Mouse (Mus musculus) bone marrow, adult 2 months (tissue): Measurements from ENCODE around the gene Prelid1. TPM values are rescaled to one million over a fixed set of nuclear protein-coding genes. Genes with fewer than 3 reads are reported as not detected.

Source experiments
- H3K27ac ChIP-seq: fragments of 200-500 bp; 2 replicates; pipeline ENCODE4 v1.5.1; 2012; ENCODE audit warnings: low read depth, mild to moderate bottlenecking, control low read depth, inconsistent platforms, low read length; ENCODE audit not compliant: control insufficient read depth, poor library complexity, insufficient read depth
- H3K4me1 ChIP-seq: fragments of 200-500 bp; 2 replicates; pipeline ENCODE4 v1.6.1; 2011; ENCODE audit warnings: low read length; ENCODE audit not compliant: control insufficient read depth, insufficient read depth
- H3K4me3 ChIP-seq: fragments of 200-500 bp; replicated peaks from 2 replicates; pipeline ENCODE3; 2011; ENCODE audit warnings: mild to moderate bottlenecking, low read depth, low read length, control low read depth; ENCODE audit not compliant: control insufficient read depth
- CTCF ChIP-seq: fragments of 200-500 bp; IDR thresholded peaks from 2 replicates; pipeline ENCODE4 v1.5.1; 2011; ENCODE audit warnings: low read length, control low read depth; ENCODE audit not compliant: control insufficient read depth, insufficient read depth
- POLR2A ChIP-seq: fragments of 200-500 bp; IDR thresholded peaks from 2 replicates; pipeline ENCODE4 v1.6.1; 2011; ENCODE audit warnings: low read depth, mild to moderate bottlenecking, control low read depth, low read length, borderline replicate concordance; ENCODE audit not compliant: control insufficient read depth
- WGBS: fragments of 180-500 bp; shearing (Covaris S2); methylation state at CpG from one replicate; pipeline ENCODE4 v1.1.7; 2018; 5-methylcytosine and 5-hydroxymethylcytosine counted together
- polyA plus RNA-seq: library from polyadenylated mRNA; stranded (reverse); fragments of >200 nt; gene quantifications from 2 replicates; pipeline ENCODE4 v1.2.4, GENCODE M21; 2011; ENCODE audit warnings: low replicate concordance; ENCODE audit not compliant: missing spikeins, insufficient read depth, insufficient read length

Gene Prelid1
- polyA plus RNA-seq, 1 experiment, result 109 TPM

DNA sequence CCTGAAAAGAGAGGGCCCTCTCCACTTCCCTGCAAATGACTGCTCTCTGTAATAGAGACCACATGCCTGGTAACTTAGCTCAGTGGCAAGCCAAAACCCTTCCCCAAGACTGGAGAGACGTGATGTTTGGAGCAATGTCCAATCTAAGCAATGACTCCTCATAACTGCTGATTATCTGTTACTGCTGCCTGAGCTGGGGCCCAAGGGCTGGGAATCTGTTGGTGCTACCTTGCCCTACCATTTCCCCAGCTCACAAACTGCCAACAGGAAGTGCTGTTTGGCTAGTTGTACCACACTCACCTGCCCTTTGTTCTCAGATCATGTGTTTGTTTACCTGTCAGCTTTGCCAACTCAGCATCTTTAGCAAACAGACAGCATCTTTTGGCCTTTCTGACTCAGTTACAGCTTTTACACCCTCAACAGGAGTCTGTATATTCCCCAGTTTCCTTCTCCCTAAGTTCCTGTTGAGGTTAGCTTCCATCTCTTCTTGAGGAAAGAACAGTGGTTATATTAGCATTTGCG is 5.3 kb upstream of the Prelid1 start:
- Histone ChIP-seq H3K4me1 (peaks cover 9% of the 10 kb centered on the region; the same call in 1 of the 2 replicates), H3K27ac (no peak overlapping the region), H3K4me3 (no peak overlapping the region)
- no peak for TF ChIP-seq POLR2A
- no peak for TF ChIP-seq CTCF
- 78% methylated on average over 2 of the region's 2 CpGs for WGBS

DNA sequence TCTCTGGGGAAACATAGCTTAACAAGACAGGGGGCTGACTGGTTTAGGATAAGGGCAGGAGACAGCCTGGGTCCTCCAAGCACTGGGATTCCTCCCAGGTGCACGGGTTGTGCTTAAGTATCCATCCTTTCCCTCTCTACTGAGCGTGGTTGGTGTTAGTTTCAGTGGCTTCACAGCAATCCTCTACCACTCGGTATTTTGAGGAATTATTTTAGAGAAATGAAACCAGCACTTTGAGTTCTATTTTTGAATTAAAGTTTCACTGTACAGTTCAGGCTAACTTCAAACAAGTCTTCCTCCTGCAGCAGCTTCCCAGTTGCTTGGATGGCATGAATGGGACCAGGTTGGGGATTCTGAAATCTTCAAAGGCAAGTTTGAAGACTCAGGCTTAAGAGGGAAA is 1.9 kb upstream of the Prelid1 start:
- H3K4me1 ChIP-seq, result peaks cover 11% of the 10 kb centered on the region
- 24% methylated on average over 3 of the region's 3 CpGs for WGBS
- peak overlapping the region; percentile 55; the same call in 1 of the 2 replicates for H3K27ac ChIP-seq
- no peak overlapping the region for H3K4me3 ChIP-seq
- TF ChIP-seq CTCF (no peak), POLR2A (no peak)

DNA sequence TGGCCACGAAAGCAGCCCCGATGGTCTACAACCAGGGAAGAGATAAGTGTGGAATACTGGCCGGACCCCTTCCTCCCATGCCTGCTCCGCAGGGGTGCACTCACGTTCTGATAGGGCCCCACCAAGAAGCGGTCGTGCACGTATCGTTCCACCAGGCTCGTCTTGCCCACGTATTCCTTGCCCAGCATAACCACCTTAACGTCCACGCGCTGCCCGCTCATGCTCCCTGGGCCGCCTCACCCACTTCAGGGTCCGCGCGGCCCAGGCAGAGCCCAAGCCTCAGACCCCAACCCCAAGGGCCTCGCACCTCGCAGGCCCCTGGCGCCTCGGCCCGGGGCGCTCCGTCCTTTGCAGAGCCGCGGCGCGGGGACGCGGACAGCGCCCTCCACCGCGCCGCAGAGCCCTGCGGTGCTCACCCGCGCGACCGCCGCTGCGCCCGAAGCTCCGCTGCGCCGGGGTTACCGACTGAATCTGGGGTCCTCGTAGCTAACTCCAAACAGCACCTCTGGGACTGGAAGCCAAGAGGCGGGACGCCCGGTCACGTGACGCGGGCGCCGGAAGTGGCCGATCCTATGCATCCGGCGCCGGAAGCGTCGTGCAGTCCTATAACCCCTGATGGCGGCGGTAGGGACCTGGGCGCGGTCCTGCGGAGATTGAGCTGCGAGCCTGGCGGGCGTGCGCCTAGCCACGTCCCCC is 1.3 kb downstream of the Prelid1 start, which contains the start of gene Rab24:
Gene Rab24 (minus strand): TSS at position 513 of the 696 bp plus-strand sequence.
- Histone ChIP-seq H3K27ac (peak within 1 kb of the TSS; percentile 82), H3K4me3 (peak within 1 kb of the TSS; percentile 97), H3K4me1 (peaks cover 11% of the 10 kb centered on the region)
- TF ChIP-seq POLR2A, result peak; percentile 70; the same call in 1 of the 2 replicates
- no peak for TF ChIP-seq CTCF
- under 1% methylated on average over 73 of the region's 73 CpGs for WGBS

DNA sequence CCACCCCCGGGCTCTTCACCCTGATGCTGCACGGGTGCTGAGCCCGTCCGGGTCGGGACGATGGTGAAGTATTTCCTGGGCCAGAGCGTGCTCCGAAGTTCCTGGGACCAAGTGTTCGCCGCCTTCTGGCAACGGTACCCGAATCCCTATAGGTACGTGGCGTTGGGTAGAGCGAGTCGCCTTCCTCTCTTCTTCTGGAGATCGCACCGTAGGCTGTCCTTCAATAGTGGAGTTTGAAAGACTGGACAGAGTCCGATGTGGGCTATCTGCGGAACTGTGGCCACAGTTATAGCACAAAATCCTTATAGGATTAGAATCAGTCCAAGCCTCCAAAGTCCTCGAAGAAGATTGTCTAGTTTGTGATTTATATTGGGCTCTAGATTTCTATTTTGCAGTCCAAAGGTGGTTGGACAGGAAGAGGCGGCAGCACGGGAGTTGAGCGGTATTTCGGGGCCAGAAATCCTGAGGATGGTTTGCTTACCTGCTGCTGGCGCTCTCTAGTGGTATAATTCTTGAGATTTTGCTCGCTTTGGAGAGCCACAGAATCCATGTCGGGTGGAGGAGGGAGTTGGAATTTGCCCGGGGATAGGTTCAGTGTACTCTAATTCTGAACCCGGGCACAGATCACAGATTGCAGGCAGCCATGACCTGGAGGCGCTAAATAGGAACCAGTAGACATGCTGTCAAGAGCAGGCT is 2.0 kb downstream of the Prelid1 start:
- H3K4me1 ChIP-seq, result peaks cover 9% of the 10 kb centered on the region
- peak overlapping the region; percentile 97 for H3K4me3 ChIP-seq
- under 1% methylated on average over 31 of the region's 31 CpGs for WGBS
- H3K27ac ChIP-seq, result peak overlapping the region; percentile 82
- TF ChIP-seq POLR2A (no peak), CTCF (peak; percentile 41; the same call in 1 of the 2 replicates)

DNA sequence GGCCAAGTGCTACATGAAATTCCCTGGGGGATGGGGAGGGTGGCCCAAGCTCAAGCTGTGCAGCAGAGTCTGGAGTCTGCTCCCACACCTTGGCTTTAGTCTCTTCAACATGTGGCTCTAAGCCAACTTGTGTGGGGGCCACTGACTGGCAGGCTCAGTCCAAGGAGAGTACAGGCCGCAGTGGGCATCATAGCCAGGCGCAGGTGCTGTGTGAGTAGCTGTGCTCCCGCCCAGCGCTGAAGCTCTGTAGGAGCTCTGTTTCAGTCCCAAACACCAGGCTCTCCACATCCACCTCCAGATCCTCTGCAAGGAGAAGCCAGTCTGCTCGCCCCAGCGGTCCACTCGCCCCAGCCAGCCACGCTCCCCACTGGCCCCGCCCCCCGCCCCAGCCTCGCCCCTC is 5.3 kb downstream of the Prelid1 start:
- Histone ChIP-seq H3K4me1 (peaks cover 3% of the 10 kb centered on the region), H3K27ac (no peak overlapping the region), H3K4me3 (no peak overlapping the region)
- TF ChIP-seq CTCF (no peak), POLR2A (no peak)
- WGBS, result 89% methylated on average over 11 of the region's 11 CpGs

DNA sequence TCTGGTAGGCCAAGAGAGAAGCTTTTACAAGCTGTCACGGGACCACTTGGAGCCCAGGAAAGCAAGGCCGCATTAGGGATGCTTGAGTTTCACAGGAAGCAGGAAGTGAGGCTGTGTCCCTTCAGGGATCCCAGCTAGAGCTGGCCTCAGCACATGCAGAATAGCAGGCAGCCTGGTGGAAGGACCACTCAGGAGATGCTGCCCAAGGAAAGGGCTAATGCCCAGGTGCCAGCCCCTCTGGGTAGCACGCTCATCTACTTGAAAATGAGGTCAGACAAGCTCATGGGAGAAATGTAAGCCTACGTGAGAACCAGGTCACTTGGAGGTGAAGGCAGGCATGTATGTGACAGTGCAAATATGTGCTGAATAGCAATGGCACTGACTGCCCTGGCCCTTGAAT is 6.9 kb downstream of the Prelid1 start:
- H3K4me1 ChIP-seq, result peaks cover 3% of the 10 kb centered on the region

DNA sequence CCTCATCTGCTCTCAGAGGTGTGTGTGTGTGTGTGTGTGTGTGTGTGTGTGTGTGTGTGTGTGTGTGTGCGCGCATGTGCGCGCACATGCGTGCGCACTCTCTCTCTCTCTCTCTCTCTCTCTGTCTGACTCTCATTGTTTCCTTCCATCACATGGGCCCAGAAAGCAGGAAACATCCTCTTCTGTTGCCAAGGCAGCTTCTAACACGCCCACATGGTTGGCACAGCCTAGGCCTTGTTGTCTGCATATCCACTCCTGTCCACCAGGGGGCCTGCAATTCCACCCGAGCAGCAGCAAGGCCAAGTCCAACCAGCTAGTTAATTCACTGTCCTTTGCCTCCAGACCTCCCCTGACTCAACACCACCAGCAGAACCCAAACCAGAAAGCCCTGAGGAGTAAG is 7.3 kb downstream of the Prelid1 start:
- TF ChIP-seq POLR2A (no peak), CTCF (peak; percentile 98)
- H3K4me1 ChIP-seq, result peaks cover 3% of the 10 kb centered on the region
- H3K27ac ChIP-seq, result no peak overlapping the region
- peak overlapping the region; percentile 64 for H3K4me3 ChIP-seq
- 1% methylated on average over 8 of the region's 8 CpGs for WGBS

More for the DNA sequence above, 6.9 kb downstream of the Prelid1 start:
- 82% methylated on average over 4 of the region's 4 CpGs for WGBS
- TF ChIP-seq POLR2A, result no peak
- no peak for TF ChIP-seq CTCF
- H3K4me3 ChIP-seq, result peak overlapping the region; percentile 16
- no peak overlapping the region for H3K27ac ChIP-seq

DNA sequence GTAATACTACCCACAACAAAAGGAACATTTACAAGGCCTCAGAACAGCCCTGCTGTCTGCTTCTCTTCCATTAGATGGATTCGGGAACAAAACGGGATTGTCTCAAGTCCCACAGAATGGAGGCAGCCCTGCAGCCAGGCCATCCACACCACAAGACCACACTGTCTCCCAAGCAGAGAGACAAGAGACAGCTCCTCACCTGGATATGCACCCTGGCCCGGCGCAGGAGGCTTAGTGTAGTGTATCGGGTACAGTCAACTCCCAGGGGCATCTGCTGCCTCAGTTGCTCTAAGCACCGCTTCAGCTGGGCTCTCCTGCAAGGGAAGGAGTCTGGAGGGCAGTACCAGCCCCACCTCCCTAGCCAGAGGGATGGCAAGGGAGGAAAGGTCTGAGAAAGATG is 7.9 kb downstream of the Prelid1 start:
- 84% methylated on average over 6 of the region's 6 CpGs for WGBS

More for the DNA sequence above, 7.9 kb downstream of the Prelid1 start:
- peaks cover 3% of the 10 kb centered on the region for H3K4me1 ChIP-seq
- H3K27ac ChIP-seq, result no peak overlapping the region
- H3K4me3 ChIP-seq, result peak overlapping the region; percentile 64
- TF ChIP-seq POLR2A, result no peak
- no peak for TF ChIP-seq CTCF
